Mouse (Mus musculus): ENCODE results near the gene Prpf8. TPM values are rescaled to one million over a fixed set of nuclear protein-coding genes. Genes with fewer than 3 reads are reported as not detected.

Gene Prpf8
- polyA plus RNA-seq (2017; shearing (Covaris generic)), result 52.2 TPM

GRCm38 (mm10) chr11:75486601-75487285, at the start of gene Prpf8:
Gene Prpf8, plus strand, starts transcription at chr11:75486816.

GRCm38 (mm10) chr11:75439363-75439762, 47.3 kb upstream of the Prpf8 start, which contains the start of gene Serpinf2:
Gene Serpinf2, minus strand, starts transcription at chr11:75439591.

GRCm38 (mm10) chr11:75453991-75454930, 32.4 kb upstream of the Prpf8 start, which contains the start of gene Wdr81:
Gene Wdr81, minus strand, starts transcription at chr11:75454717.

GRCm38 (mm10) chr11:75460844-75461742, 25.5 kb upstream of the Prpf8 start, which contains the start of gene Tlcd2:
Gene Tlcd2, plus strand, starts transcription at chr11:75461715.

GRCm38 (mm10) chr11:75509741-75510626, 23.4 kb downstream of the Prpf8 start, which contains the start of gene Rilp:
Gene Rilp, plus strand, starts transcription at chr11:75510094.

GRCm38 (mm10) chr11:75513336-75513735, 26.7 kb downstream of the Prpf8 start, which contains the start of gene Scarf1:
Gene Scarf1, plus strand, starts transcription at chr11:75513540.

GRCm38 (mm10) chr11:75531469-75532242, 45.0 kb downstream of the Prpf8 start, which contains the start of gene Slc43a2:
Gene Slc43a2, plus strand, starts transcription at chr11:75531694.

Other genes with a start within 250 kb of the Prpf8 start
- 144 TPM for gene Rpa1, start 138.5 kb upstream of the Prpf8 start, polyA plus RNA-seq (2017; shearing (Covaris generic))
- gene Smyd4, start 138.4 kb upstream of the Prpf8 start, polyA plus RNA-seq (2017; shearing (Covaris generic)), result 28.6 TPM
- gene Serpinf1, start 64.1 kb upstream of the Prpf8 start, polyA plus RNA-seq (2017; shearing (Covaris generic)), result not detected
- not detected for gene Serpinf2, start 47.2 kb upstream of the Prpf8 start, polyA plus RNA-seq (2017; shearing (Covaris generic))
- gene Wdr81, start 32.1 kb upstream of the Prpf8 start, polyA plus RNA-seq (2017; shearing (Covaris generic)), result 8.7 TPM
- gene Tlcd2, start 25.1 kb upstream of the Prpf8 start, polyA plus RNA-seq (2017; shearing (Covaris generic)), result 0.73 TPM
- not detected for gene Rilp, start 23.3 kb downstream of the Prpf8 start, polyA plus RNA-seq (2017; shearing (Covaris generic))
- gene Scarf1, start 26.7 kb downstream of the Prpf8 start, polyA plus RNA-seq (2017; shearing (Covaris generic)), result 0.12 TPM
- gene Slc43a2, start 44.9 kb downstream of the Prpf8 start, polyA plus RNA-seq (2017; shearing (Covaris generic)), result 45.2 TPM
- gene Pitpna, start 101.3 kb downstream of the Prpf8 start, polyA plus RNA-seq (2017; shearing (Covaris generic)), result 350 TPM
- gene Inpp5k, start 144.2 kb downstream of the Prpf8 start, polyA plus RNA-seq (2017; shearing (Covaris generic)), result 103 TPM
- 8.2 TPM for gene Myo1c, start 163.7 kb downstream of the Prpf8 start, polyA plus RNA-seq (2017; shearing (Covaris generic))
- 75.3 TPM for gene Crk, start 192.4 kb downstream of the Prpf8 start, polyA plus RNA-seq (2017; shearing (Covaris generic))
- 167 TPM for gene Ywhae, start 246.1 kb downstream of the Prpf8 start, polyA plus RNA-seq (2017; shearing (Covaris generic))